Comparison of ENCODE assay signal across 7 mouse cellular contexts in the genomic region with DNA sequence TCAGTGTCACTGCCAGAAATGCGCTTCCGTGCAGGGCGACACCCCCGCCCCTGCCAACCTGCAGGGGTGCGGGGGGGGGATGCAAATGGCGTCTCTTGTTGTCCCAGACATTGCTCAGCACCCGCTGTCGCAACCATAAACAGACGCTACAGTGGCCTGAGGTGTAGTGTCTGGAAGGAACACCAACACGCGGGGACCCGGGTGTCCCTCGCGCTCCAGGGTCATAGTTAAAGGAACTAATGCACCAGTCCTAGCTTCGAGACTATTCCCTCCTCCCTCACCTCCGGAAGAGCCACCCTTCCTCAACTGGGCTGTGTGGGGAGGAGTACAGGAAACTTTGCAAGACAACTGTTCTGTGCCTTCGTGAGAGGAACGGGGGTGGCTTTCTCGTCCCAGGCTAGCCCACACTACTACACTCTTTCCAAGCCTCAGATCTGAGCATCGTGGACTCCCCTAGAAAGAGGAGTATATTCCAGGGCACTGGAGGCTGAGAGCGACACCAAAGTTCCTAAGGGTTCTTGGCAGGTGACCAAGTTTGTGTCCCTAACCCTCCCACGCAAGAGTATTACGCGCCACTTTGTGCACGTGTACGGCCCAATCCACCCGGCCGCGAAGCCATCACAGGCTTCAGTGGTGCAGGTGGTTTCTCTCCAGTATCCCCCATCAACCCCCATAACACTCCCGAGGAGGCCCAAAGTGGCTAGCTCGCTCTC. TPM values are rescaled to one million over a fixed set of nuclear protein-coding genes. Genes with fewer than 3 reads are reported as not detected.
DNase-seq lines count a peak whose midpoint lies in the region; ATAC-seq lines count a peak whose summit lies in the region.

No protein-coding gene starts in this region.

- WGBS in forebrain, embryonic 14.5 days, result 11% methylated on average over 31 of the region's 31 CpGs
- WGBS in hindbrain, embryonic 16.5 days, result 4% methylated on average over 22 of the region's 31 CpGs
- 3% methylated on average over 31 of the region's 31 CpGs for WGBS in liver, embryonic 13.5 days (ENCODE audit: insufficient replicate concordance)

- H3K27ac ChIP-seq in forebrain, embryonic 14.5 days (ENCODE audit: low read depth, low read length), result peak overlapping the region; percentile 52; the same call in 1 of the 2 replicates
- H3K27ac ChIP-seq in hindbrain, embryonic 16.5 days (ENCODE audit: low read depth, low read length), result peak overlapping the region; percentile 48; the same call in 1 of the 2 replicates
- peak overlapping the region; percentile 55 for H3K27ac ChIP-seq in liver, embryonic 13.5 days

- H3K9ac ChIP-seq in forebrain, embryonic 14.5 days (ENCODE audit: low read length), result peak overlapping the region; percentile 61
- peak overlapping the region; percentile 67; the same call in 1 of the 2 replicates for H3K9ac ChIP-seq in hindbrain, embryonic 16.5 days (ENCODE audit: low read depth, low read length)
- H3K9ac ChIP-seq in liver, embryonic 13.5 days, result 0 out of 2 replicates have a peak overlapping the region, but pooled peaks have one; percentile 9

- no peak; the same call in 1 of the 2 replicates for ATAC-seq in forebrain, embryonic 14.5 days
- peak; percentile 25; the same call in 1 of the 2 replicates for ATAC-seq in hindbrain, embryonic 16.5 days
- ATAC-seq in liver, embryonic 13.5 days (ENCODE audit: low read depth), result peak; percentile 41; the same call in 1 of the 2 replicates

- peak overlapping the region; percentile 37 for H3K4me3 ChIP-seq in forebrain, embryonic 14.5 days (ENCODE audit: low read depth, low read length)
- H3K4me3 ChIP-seq in hindbrain, embryonic 16.5 days (ENCODE audit: low read length), result peak overlapping the region; percentile 51
- peak overlapping the region; percentile 48 for H3K4me3 ChIP-seq in liver, embryonic 13.5 days (replicated peaks)

- peak; percentile 90 for DNase-seq in 416B (ENCODE audit: low read depth)
- peak; percentile 89 for DNase-seq in CD4-positive, CD25-positive, alpha-beta regulatory T cell, adult 2 months (ENCODE audit: low read depth, low spot score)
- DNase-seq in forebrain, embryonic 14.5 days (ENCODE audit: low spot score), result peak; percentile 22
- no peak for DNase-seq in liver, embryonic 13.5 days
- DNase-seq in naive thymus-derived CD4-positive, alpha-beta T cell, adult 2 months (ENCODE audit: low read depth), result peak; percentile 89
- no peak for DNase-seq in urinary bladder, postnatal 36 days (ENCODE audit: low spot score in 2 of 2)

- H3K9me3 ChIP-seq in forebrain, embryonic 14.5 days (replicated peaks; ENCODE audit: control insufficient read depth, low read length), result no peaks in the 10 kb centered on the region
- no peaks in the 10 kb centered on the region for H3K9me3 ChIP-seq in hindbrain, embryonic 16.5 days (ENCODE audit: control insufficient read depth, low read length)
- no peaks in the 10 kb centered on the region for H3K9me3 ChIP-seq in liver, embryonic 13.5 days (replicated peaks)

- no peaks in the 10 kb centered on the region for H3K36me3 ChIP-seq in forebrain, embryonic 14.5 days (ENCODE audit: control insufficient read depth, insufficient read depth, low read length)
- no peaks in the 10 kb centered on the region for H3K36me3 ChIP-seq in hindbrain, embryonic 16.5 days (ENCODE audit: control insufficient read depth, insufficient read depth, low read length)
- no peaks in the 10 kb centered on the region for H3K36me3 ChIP-seq in liver, embryonic 13.5 days

- H3K27me3 ChIP-seq in forebrain, embryonic 14.5 days (replicated peaks; ENCODE audit: control insufficient read depth, insufficient read depth, low read length), result peaks cover 6% of the 10 kb centered on the region; the same call in 1 of the 2 replicates
- peaks cover 23% of the 10 kb centered on the region for H3K27me3 ChIP-seq in hindbrain, embryonic 16.5 days (replicated peaks; ENCODE audit: control insufficient read depth, insufficient read depth, low read length)
- H3K27me3 ChIP-seq in liver, embryonic 13.5 days, result peaks cover 76% of the 10 kb centered on the region

- peak overlapping the region; percentile 59 for H3K4me2 ChIP-seq in forebrain, embryonic 14.5 days (ENCODE audit: low read length)
- peak overlapping the region; percentile 69 for H3K4me2 ChIP-seq in hindbrain, embryonic 16.5 days (ENCODE audit: low read length)
- H3K4me2 ChIP-seq in liver, embryonic 13.5 days, result peak overlapping the region; percentile 55

- peaks cover 7% of the 10 kb centered on the region for H3K4me1 ChIP-seq in forebrain, embryonic 14.5 days (ENCODE audit: control insufficient read depth, insufficient read depth, low read length)
- peaks cover 8% of the 10 kb centered on the region for H3K4me1 ChIP-seq in hindbrain, embryonic 16.5 days (ENCODE audit: control insufficient read depth, insufficient read depth, low read depth, low read length)
- H3K4me1 ChIP-seq in liver, embryonic 13.5 days (replicated peaks), result 0 out of 2 replicates have a peak, but pooled peaks cover 7% of the 10 kb centered on the region

RNA-seq across cellular contexts. Expression of gene Bcor, which starts 1.2 kb away (rescaled TPM):
- 17.5 and 18.8 TPM in 2 replicates for polyA plus RNA-seq in forebrain, embryonic 14.5 days (2014; fragmentation: Nextera tagmentation; extraction: Ambion mirVana)
- 11.2 and 13.4 TPM in 2 replicates for polyA plus RNA-seq in hindbrain, embryonic 16.5 days (2015; fragmentation: Nextera tagmentation; extraction: Ambion mirVana)
- polyA plus RNA-seq in liver, embryonic 13.5 days (2015; fragmentation: Nextera tagmentation; extraction: Ambion mirVana), result 3.8 and 4.2 TPM in 2 replicates

Comparison
In these comparisons a context has a peak if more than half of its experiments do, and no peak if none do; other contexts are left out.
1. DNase-seq: peak in 416B (single experiment), CD4-positive, CD25-positive, alpha-beta regulatory T cell, adult 2 months (single experiment), forebrain, embryonic 14.5 days (single experiment) and naive thymus-derived CD4-positive, alpha-beta T cell, adult 2 months (single experiment); none in liver, embryonic 13.5 days (single experiment) and urinary bladder, postnatal 36 days (0 of 2).
2. H3K9ac ChIP-seq: peak in every context shown above with its lines; median percentile 67 in hindbrain, embryonic 16.5 days; 61 in forebrain, embryonic 14.5 days; 9 in liver, embryonic 13.5 days.
3. Peak in every context shown above with its lines, with median percentiles within 50 percentile points of each other: H3K27ac ChIP-seq, H3K4me2 ChIP-seq and H3K4me3 ChIP-seq.